Mouse (Mus musculus) midbrain, embryonic 11.5 days (tissue): ENCODE data around the gene Sema4d. TPM values are rescaled to one million over a fixed set of nuclear protein-coding genes. Genes with fewer than 3 reads are reported as not detected.

ENCODE experiments used
- ATAC-seq: fragments of 200-750 bp; cut with Nextera tagmentation; 2 replicates; pipeline ENCODE4 v1.8.0; 2017; ENCODE audit warnings: moderate TSS enrichment, moderate library complexity; ENCODE audit not compliant: low FRiP score
- DNase-seq: peaks from one replicate; pipeline ENCODE4 v3.0.0; 2015; ENCODE audit warnings: low spot score; ENCODE audit errors: missing footprints
- H3K27ac ChIP-seq: fragments of 300-500 bp; sonication (generic); 2 replicates; pipeline ENCODE4 v1.5.1; 2014; ENCODE audit warnings: low read depth, low read length
- H3K27me3 ChIP-seq: fragments of 300-500 bp; sonication (generic); 2 replicates; pipeline ENCODE4 v1.6.1; 2014; ENCODE audit warnings: mild to moderate bottlenecking, low read length, moderate library complexity, mixed read lengths; ENCODE audit not compliant: control insufficient read depth, insufficient read depth
- H3K36me3 ChIP-seq: fragments of 300-500 bp; sonication (generic); 2 replicates; pipeline ENCODE4 v1.6.1; 2014; ENCODE audit warnings: mild to moderate bottlenecking, low read length, moderate library complexity, mixed read lengths; ENCODE audit not compliant: control insufficient read depth, insufficient read depth
- H3K4me1 ChIP-seq: fragments of 300-500 bp; sonication (generic); 2 replicates; pipeline ENCODE4 v1.6.1; 2014; ENCODE audit warnings: low read length; ENCODE audit not compliant: control insufficient read depth, insufficient read depth
- H3K4me2 ChIP-seq: fragments of 300-500 bp; sonication (generic); 2 replicates; pipeline ENCODE4 v1.6.1; 2014; ENCODE audit warnings: mild to moderate bottlenecking, moderate library complexity
- H3K4me3 ChIP-seq: fragments of 300-500 bp; sonication (generic); 2 replicates; pipeline ENCODE4 v1.5.1; 2014; ENCODE audit warnings: low read depth, low read length
- H3K9ac ChIP-seq: fragments of 300-500 bp; sonication (generic); 2 replicates; pipeline ENCODE4 v1.6.1; 2014; ENCODE audit warnings: low read length
- H3K9me3 ChIP-seq: fragments of 300-500 bp; sonication (generic); 2 replicates; pipeline ENCODE4 v1.6.1; 2016; ENCODE audit warnings: low read length; ENCODE audit not compliant: control insufficient read depth
- WGBS: fragments of 180-500 bp; shearing (Covaris S2); extraction: QIAGEN DNeasy Blood & Tissue Kit; methylation state at CpG from one replicate; pipeline ENCODE4 v1.1.7; 2014; 5-methylcytosine and 5-hydroxymethylcytosine counted together
- polyA plus RNA-seq: library from polyadenylated mRNA; unstranded; fragments of >200 nt; fragmentation: Nextera tagmentation; extraction: Ambion mirVana; gene quantifications from 2 replicates; pipeline ENCODE4 v1.2.1, GENCODE M21; 2014

The Sema4d gene
- polyA plus RNA-seq, 1 experiment from 2014 or later, result 4.9 TPM

DNA sequence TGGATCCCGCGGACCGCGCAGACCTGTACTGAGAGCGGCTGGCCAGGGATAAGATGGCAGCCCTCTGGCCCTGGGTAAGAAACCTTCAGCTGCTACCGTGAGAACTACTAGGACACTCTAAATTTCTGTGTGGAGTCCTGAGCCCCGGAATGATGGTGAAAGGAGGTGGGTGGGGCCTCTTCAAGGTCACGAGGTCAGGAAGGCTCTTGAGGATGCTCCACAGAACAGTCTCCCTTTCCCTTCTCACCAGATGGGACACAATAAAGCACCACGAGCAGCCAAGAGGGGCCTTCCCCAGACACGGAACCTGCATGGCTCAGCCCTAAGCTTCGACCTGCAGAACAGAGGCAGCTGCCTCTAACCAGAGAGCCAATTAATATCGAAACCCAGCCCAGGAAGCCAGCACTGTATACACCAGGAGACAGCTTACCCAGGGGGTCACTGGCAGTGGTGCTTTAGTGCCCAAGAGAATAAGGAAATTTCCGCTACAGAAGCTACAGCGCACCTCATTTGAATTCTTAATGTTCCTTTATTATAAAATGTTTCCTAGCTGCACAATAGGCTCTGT is 61.4 kb downstream of the Sema4d start:
- H3K4me1 ChIP-seq, result peaks cover 23% of the 10 kb centered on the region
- WGBS, result 66% methylated on average over 14 of the region's 14 CpGs
- H3K9ac ChIP-seq, result no peak overlapping the region
- DNase-seq (no peak), ATAC-seq (peak; percentile 31; the same call in 1 of the 2 replicates)
- no peak overlapping the region for H3K4me2 ChIP-seq
- no peaks in the 10 kb centered on the region for H3K27me3 ChIP-seq
- H3K27ac ChIP-seq, result no peak overlapping the region; the same call in 1 of the 2 replicates
- no peak overlapping the region for H3K4me3 ChIP-seq
- H3K36me3 ChIP-seq, result no peaks in the 10 kb centered on the region
- H3K9me3 ChIP-seq, result no peaks in the 10 kb centered on the region

DNA sequence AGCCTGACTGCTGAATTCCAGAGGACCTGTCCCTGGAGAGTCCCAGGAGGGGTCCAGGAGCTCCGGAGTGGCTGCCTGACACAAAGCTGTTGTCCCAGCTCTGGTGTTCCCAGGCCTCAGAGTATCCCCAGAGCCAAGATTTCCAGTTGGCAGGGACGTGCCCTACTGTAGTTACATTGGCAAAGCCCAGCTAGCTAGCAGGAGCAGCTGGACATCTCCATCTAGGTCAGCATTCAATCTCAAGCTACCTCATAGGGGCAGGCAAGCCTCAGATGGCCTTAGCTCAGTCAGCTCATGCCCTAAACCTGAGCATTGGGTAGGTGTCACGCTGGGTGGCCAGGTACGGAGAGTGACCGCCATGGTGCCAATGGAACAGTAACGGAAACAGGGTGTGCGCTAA is 62.1 kb downstream of the Sema4d start:
- Histone ChIP-seq H3K4me1 (peaks cover 23% of the 10 kb centered on the region), H3K27ac (no peak overlapping the region)
- 88% methylated on average over 7 of the region's 7 CpGs for WGBS

DNA sequence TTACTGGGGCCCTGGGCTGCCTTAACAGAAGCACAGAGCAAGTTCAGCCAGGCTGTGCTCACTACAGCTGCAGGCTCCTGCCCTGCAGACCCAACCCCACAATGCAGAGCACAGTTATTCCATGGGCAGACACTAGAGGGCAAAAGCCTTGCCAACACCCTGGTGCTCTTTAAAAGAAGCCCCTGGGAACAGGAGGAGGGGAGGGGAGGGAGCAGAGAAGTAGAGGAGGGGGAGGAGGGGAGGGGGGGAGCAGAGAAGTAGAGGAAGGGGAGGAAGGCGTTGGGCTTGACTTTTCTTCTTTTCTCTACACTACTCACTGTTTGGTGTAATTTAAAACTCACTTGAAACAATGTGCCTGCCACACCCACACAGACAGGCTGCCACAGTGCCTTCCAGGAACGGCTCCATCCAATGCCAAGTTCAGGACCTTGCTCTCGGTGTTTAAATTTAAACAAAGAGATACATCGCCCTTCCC is 63.6 kb downstream of the Sema4d start:
- Histone ChIP-seq H3K9me3 (no peaks in the 10 kb centered on the region), H3K36me3 (no peaks in the 10 kb centered on the region), H3K4me2 (no peak overlapping the region), H3K4me3 (no peak overlapping the region), H3K27ac (no peak overlapping the region), H3K4me1 (peaks cover 23% of the 10 kb centered on the region), H3K27me3 (no peaks in the 10 kb centered on the region), H3K9ac (no peak overlapping the region)
- 21% methylated on average over 3 of the region's 4 CpGs for WGBS
- peak; percentile 61 for ATAC-seq
- peak; percentile 94 for DNase-seq

More for the DNA sequence above, 62.1 kb downstream of the Sema4d start:
- Histone ChIP-seq H3K27me3 (no peaks in the 10 kb centered on the region), H3K4me2 (no peak overlapping the region), H3K9me3 (no peaks in the 10 kb centered on the region), H3K4me3 (no peak overlapping the region), H3K36me3 (no peaks in the 10 kb centered on the region), H3K9ac (no peak overlapping the region)
- no peak for ATAC-seq
- no peak for DNase-seq

DNA sequence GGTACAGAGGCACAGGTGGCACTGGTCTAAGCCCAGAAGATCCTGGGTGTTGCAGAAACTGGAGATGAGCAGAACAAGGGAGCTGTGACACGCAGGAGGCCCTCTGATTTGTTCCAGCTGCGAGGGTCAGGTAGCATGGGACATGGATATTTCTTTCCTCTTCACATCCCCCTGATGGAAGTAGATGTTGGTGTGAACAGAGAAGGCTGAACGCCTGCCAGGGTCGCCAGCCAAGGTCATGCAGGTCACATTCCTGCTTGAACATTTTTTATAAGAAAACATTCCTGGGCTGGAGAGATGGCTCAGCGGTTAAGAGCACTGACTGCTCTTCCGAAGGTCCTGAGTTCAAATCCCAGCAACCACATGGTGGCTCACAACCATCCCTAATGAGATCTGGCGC is 66.2 kb downstream of the Sema4d start:
- H3K36me3 ChIP-seq, result no peaks in the 10 kb centered on the region
- H3K4me3 ChIP-seq, result no peak overlapping the region
- H3K9ac ChIP-seq, result no peak overlapping the region
- DNase-seq, result no peak
- no peaks in the 10 kb centered on the region for H3K9me3 ChIP-seq
- H3K27me3 ChIP-seq, result no peaks in the 10 kb centered on the region
- no peak overlapping the region for H3K4me2 ChIP-seq
- peaks cover 17% of the 10 kb centered on the region for H3K4me1 ChIP-seq
- ATAC-seq, result no peak
- no peak overlapping the region for H3K27ac ChIP-seq
- WGBS, result 70% methylated on average over 6 of the region's 7 CpGs

DNA sequence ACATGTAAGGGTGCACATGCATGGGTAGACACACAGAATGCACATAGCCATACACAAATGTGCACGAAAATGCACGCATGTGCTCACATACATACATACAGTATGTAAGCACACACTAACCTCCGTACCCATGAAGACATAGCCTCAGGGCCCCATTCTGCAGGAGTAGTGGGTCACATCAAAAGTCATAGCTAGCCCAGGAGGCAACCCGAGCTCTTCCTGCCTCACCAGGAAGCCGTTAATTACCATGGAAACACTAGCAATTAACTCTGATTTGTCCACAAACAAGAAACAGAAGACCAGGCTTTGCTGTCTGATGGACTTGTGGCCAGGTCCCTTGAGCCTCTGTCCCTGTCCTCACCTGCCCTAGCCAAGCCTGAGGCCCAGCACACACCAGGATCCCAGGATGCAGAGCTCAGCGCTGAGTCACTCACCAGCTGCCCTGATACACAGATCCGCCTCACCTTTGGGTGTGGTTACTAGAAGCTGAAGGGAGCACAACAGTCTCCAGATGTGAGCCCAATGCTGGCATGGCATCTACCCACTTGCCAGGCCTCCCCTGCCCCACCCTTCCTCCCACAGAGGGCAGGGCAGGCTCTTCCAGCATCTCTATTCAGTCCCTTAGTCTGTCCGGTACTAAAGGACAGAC is 67.5 kb downstream of the Sema4d start:
- peaks cover 9% of the 10 kb centered on the region for H3K4me1 ChIP-seq

DNA sequence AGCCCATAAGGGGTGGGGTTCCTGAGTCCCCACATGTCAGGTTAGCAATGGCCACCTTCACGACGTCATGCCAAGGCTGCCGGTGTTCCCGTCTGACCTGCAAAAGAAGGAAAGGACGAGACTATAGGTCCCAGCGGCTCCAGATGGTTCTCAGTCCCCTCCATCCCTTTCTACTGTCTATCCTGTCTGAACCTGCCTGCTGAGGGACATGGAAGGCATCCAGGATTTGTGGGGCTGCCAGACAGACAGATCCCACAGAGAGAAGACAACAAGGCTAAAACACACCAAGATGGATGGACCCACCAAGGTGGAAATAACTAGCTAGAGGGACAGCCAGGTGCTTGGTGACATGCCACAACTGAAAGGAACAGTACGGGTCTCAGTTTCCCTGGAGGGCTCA is 68.1 kb downstream of the Sema4d start:
- no peaks in the 10 kb centered on the region for H3K27me3 ChIP-seq
- no peak for DNase-seq
- H3K4me2 ChIP-seq, result no peak overlapping the region
- ATAC-seq, result no peak
- no peaks in the 10 kb centered on the region for H3K9me3 ChIP-seq
- no peak overlapping the region for H3K27ac ChIP-seq
- WGBS, result 91% methylated on average over 7 of the region's 7 CpGs
- no peak overlapping the region for H3K9ac ChIP-seq
- peaks cover 9% of the 10 kb centered on the region for H3K4me1 ChIP-seq
- H3K36me3 ChIP-seq, result no peaks in the 10 kb centered on the region
- H3K4me3 ChIP-seq, result no peak overlapping the region

More for the DNA sequence above, 67.5 kb downstream of the Sema4d start:
- H3K27ac ChIP-seq, result no peak overlapping the region
- no peaks in the 10 kb centered on the region for H3K27me3 ChIP-seq
- no peaks in the 10 kb centered on the region for H3K9me3 ChIP-seq
- WGBS, result 78% methylated on average over 8 of the region's 8 CpGs
- no peak overlapping the region for H3K4me3 ChIP-seq
- no peak overlapping the region for H3K4me2 ChIP-seq
- no peak for ATAC-seq
- no peak overlapping the region for H3K9ac ChIP-seq
- no peak for DNase-seq
- H3K36me3 ChIP-seq, result no peaks in the 10 kb centered on the region

DNA sequence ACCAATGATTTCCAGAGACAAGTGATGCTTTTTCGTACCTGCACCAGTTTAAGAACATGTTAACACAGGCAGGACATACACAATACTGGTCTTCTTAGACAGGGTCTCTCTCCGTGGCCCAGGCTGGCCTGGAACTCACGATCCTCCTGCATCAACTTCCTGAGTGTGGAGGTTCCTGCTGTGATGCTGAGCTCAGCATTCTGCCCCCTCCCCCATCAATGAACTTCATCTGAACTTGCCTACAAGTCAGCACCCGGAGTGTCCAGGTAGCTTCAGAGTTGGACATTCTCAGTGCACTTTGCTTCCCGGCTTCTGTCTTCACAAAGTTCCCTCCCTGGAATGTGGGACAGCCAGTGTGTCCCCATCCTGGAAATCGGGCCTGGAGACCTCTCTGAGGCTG is 69.0 kb downstream of the Sema4d start:
- no peaks in the 10 kb centered on the region for H3K27me3 ChIP-seq
- no peak overlapping the region for H3K4me3 ChIP-seq
- no peak overlapping the region for H3K27ac ChIP-seq
- H3K9ac ChIP-seq, result no peak overlapping the region
- WGBS, result 81% methylated on average over 6 of the region's 6 CpGs
- H3K4me1 ChIP-seq, result no peaks in the 10 kb centered on the region
- DNase-seq (no peak), ATAC-seq (no peak)
- no peaks in the 10 kb centered on the region for H3K9me3 ChIP-seq
- no peak overlapping the region for H3K4me2 ChIP-seq
- H3K36me3 ChIP-seq, result no peaks in the 10 kb centered on the region

DNA sequence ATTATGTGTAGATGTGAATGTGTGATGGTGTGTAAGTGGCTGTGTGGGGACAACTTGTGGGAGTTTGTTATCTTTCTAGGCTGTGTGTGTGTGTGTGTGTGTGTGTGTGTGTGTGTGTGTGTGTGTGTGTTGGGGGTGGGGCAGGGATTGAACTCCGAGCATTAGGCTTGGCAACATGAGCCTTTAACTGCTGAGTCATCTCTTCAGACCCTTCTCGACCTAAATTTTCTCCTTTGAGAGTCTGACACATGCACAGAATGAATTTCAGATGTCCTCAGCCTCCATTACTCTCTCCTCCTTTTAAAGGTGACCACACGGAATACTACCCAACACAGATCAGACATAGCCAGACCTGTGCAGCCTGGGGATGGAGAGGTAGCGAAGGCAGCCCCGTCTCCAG is 70.4 kb downstream of the Sema4d start:
- no peak overlapping the region for H3K4me2 ChIP-seq
- no peak overlapping the region for H3K9ac ChIP-seq
- peaks cover 2% of the 10 kb centered on the region; the same call in 1 of the 2 replicates for H3K36me3 ChIP-seq
- H3K4me1 ChIP-seq, result no peaks in the 10 kb centered on the region
- H3K9me3 ChIP-seq, result no peaks in the 10 kb centered on the region
- no peak overlapping the region for H3K27ac ChIP-seq
- H3K4me3 ChIP-seq, result no peak overlapping the region
- H3K27me3 ChIP-seq, result no peaks in the 10 kb centered on the region
- no peak for DNase-seq
- 89% methylated on average over 5 of the region's 5 CpGs for WGBS
- ATAC-seq, result no peak

DNA sequence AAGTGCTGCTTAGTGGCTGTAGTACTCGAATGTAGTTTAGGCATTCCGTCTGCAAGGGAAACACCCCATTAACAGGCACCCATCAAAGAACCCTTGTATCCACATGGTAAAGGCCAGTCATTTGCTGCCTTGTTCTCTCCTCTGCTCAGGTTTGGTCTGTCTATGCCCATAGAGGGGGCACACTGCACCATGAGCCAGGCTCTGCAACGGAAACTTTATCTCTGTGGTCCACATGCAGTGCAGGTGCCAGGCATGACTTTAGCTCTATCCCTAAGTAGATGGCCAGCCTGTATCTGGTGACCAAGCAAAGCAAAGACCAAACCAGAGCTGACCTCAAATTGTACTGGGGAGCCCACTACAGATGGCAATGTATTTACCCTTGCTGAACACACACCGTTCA is 73.0 kb downstream of the Sema4d start:
- H3K27me3 ChIP-seq, result no peaks in the 10 kb centered on the region
- H3K4me2 ChIP-seq, result no peak overlapping the region
- H3K9me3 ChIP-seq, result no peaks in the 10 kb centered on the region
- peaks cover 2% of the 10 kb centered on the region; the same call in 1 of the 2 replicates for H3K36me3 ChIP-seq
- H3K4me3 ChIP-seq, result no peak overlapping the region
- H3K9ac ChIP-seq, result no peak overlapping the region
- H3K27ac ChIP-seq, result no peak overlapping the region
- 89% methylated on average over 4 of the region's 4 CpGs for WGBS
- ATAC-seq, result no peak
- H3K4me1 ChIP-seq, result no peaks in the 10 kb centered on the region
- DNase-seq, result no peak
